Mouse (Mus musculus) erythroblast, adult 5-6 weeks (primary cell): ENCODE data around the gene Nomo1. TPM values are rescaled to one million over a fixed set of nuclear protein-coding genes. Genes with fewer than 3 reads are reported as not detected.

Source experiments
- ATAC-seq: replicated peaks from 2 replicates; pipeline ENCODE4 v1.8.0; 2016; ENCODE audit warnings: moderate number of reproducible peaks, mild to moderate bottlenecking, moderate TSS enrichment, inconsistent platforms; ENCODE audit not compliant: poor library complexity, low FRiP score, severe bottlenecking
- total RNA-seq, 2 experiments: library from RNA; stranded (forward) in 1 of 2; stranded (reverse) in 1 of 2; fragments of 150-400 nt in 1 of 2; fragments of 200-764, 138-1000 nt in 1 of 2; gene quantifications; 2 replicates each; pipeline versions ENCODE4 v1.2.3 to v1.2.4; 2015 to 2017; ENCODE audit warnings: low replicate concordance in 2 of 2

Gene Nomo1
- total RNA-seq, 2 experiments from 2014 or later = 8.5 to 9.2 TPM

DNA sequence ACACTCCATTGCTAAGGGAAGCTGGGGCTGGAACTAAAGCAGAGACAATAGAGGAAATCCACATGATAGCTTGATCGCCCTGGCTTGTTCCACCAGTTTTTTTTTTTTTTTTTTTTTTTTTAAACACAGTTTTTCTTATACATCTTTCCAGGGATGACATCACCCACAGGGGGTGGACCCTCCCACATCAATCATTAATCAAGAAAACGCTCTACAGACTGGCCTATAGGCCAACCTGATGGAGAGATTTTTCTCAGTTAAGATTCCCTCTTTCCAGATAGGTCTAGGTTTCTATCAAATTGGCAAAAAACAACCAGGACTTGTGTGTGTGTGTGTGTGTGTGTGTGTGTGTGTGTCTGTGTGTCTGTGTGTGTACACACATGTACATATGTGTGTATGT is 6.4 kb downstream of the Nomo1 start:
- ATAC-seq = no peak

DNA sequence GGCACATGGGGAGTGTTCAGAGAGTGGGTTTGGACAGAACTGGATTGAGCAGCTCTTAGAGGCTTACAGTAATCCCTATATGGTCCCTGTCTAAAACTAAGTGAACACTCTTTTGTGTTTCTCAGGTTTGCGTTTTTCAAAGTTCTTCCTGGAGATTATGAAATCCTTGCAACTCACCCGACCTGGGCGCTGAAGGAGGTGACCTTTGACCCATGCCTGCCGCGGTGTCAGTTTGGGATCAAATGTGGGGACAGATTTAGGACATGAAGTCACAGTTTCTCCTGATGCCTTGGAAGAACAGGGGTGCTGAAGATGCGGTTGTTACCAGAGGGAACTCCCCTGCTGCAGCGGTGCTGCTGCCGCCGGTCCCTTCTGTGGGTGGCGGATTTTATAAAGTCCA is 10.6 kb downstream of the Nomo1 start:
- no peak for ATAC-seq

DNA sequence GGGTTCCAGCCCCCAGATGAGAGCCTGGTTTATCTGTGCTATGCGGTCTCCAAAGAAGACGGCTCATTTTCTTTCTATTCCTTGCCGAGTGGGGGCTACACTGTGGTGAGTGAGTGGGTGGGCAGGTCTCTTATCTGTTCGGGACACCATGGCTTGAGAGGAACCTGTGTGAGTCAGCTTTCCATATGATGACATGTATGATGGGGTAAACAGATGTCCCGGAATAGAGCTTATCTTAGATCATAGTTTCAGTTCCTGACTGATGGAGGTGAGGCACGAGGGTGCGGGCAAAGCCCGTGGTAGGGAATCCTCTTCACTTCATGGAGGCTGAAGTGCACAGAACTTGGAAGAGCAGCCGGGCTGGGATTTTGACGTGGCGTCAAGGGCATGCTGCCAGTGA is 12.4 kb downstream of the Nomo1 start:
- no peak for ATAC-seq

GRCm38 (mm10) chr7:46047873-46048562 is 14.5 kb downstream of the Nomo1 start:
- ATAC-seq = no peak

GRCm38 (mm10) chr7:46049981-46050380 is 16.5 kb downstream of the Nomo1 start:
- ATAC-seq = no peak

- no peak for ATAC-seq
Observed at GRCm38 (mm10) chr7:46052161-46052821, 18.8 kb downstream of the Nomo1 start.

GRCm38 (mm10) chr7:46053566-46053965 is 20.1 kb downstream of the Nomo1 start:
- no peak for ATAC-seq

DNA sequence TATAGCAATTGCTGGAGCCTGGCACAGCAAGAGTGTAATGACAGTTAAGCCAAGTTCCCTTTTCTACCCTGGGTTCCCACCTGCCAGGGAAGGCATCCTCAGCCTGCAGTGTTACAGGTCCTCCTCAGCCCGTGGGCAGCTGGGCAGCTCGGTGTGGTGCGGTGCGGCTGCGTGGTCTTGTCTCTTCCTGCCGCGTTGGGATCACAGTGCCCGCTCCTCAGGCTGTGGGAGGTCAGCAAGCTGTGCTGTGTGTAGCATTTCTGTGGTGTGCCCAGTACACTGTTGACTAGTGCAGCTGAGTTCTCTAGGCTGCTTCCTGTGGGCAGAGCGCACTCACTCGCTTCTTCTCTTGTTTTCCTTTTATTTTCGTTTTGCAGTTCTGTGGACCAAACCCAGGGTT is 25.4 kb downstream of the Nomo1 start:
- no peak for ATAC-seq

GRCm38 (mm10) chr7:46060688-46061087 is 27.2 kb downstream of the Nomo1 start:
- no peak for ATAC-seq

- no peak for ATAC-seq
Observed at GRCm38 (mm10) chr7:46061614-46062013, 28.1 kb downstream of the Nomo1 start.

GRCm38 (mm10) chr7:46063296-46063695 is 29.8 kb downstream of the Nomo1 start:
- ATAC-seq = no peak

DNA sequence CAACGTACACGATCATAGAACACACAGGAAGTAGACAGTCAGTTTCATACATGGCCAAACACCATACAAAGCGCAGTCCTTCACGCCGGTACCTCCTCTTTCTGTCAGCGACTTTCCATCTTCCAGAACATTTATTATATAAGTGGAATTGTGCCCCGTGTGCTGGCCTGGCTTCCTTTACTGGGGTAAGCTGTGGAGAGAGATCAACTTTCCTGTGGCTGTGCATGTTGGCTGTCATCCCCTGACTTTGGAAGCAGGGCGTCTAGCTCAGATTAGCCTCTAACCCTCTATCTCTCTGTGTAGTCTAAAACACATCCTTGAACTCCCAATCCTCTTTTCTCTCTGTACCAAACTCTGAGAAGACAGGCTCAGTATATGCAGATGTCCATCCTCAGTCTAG is 35.3 kb downstream of the Nomo1 start:
- ATAC-seq = no peak

DNA sequence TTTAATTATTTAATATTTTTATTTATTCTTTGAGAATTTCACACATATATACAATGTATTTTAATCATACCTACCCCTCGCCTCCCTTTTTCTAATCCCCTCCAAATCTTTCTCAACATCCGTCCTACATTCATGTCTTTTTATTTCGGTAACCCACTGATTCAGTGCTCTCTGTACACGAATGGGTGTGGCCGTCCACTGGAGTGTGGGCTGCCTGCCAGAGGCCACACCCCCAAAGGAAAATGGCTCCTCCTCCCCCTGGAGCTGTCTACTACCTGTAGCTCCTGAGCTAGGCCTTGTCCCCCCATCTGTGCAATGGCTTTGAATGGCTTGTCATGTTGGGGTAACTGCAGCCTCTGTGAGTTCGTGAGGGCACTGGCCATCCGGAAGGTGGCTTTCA is 43.3 kb downstream of the Nomo1 start:
- ATAC-seq = peak; percentile 66; the same call in 1 of the 2 replicates

DNA sequence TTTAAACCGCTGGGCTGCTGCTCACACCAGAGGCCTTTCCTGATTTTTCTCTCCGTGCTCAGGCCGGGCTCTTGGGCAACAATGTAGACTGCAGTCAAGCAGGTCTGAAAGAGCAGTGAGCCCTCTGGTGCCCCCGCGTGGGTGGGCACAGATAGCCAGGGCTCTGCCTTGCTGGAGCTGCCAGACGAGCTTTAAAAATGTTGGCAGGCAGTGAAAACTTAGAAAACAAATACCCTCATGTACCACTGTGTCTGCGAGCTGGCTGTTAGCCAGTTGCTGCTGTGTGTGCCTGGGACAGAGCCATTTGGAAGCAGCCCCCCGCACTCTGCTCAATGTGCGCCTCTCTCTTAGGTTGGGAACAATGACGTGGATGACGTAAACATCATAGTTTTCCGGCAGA is 44.2 kb downstream of the Nomo1 start:
- ATAC-seq = no peak

GRCm38 (mm10) chr7:46084024-46084423 is 50.5 kb downstream of the Nomo1 start:
- no peak for ATAC-seq

- no peak for ATAC-seq
Observed at GRCm38 (mm10) chr7:46084839-46085513, 51.5 kb downstream of the Nomo1 start.

DNA sequence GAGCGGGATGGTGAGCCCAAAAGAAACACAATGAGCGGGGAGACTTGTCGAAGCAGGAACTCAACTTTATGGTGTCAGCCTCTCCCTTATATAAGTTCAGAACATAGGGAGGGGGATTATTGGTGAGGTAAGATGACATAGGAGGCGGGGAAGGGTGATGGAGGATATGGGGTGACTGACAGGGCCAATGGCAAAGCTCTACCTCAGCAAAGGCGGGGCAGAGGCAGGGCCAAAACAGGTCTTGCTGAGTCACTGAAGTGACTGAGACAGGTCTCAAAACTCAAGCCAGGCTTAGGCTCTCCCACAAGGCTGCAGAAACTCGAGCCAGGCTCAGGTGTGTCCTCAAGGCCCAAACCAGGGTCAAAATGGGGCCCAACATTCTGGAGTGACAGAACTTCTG is 52.9 kb downstream of the Nomo1 start:
- ATAC-seq = no peak

DNA sequence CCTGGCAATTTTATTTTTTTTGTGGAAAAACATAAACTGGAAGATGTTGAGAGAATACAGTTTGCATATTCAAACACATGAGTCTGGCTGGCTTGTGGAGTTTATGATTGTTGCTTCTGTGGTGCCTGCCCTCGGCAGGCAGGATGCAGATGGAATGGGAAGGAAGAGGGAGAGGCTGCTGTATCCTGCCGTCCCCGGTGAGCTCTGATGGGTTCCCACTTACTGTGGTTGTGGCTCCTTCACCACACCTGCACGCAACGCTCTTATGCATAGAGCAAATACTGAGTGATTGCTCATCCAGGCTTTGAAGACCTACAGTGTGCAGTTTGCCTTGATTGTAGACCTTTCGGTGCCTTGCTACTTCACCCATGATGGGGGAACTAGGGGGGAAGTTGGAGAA is 54.7 kb downstream of the Nomo1 start:
- ATAC-seq = no peak

DNA sequence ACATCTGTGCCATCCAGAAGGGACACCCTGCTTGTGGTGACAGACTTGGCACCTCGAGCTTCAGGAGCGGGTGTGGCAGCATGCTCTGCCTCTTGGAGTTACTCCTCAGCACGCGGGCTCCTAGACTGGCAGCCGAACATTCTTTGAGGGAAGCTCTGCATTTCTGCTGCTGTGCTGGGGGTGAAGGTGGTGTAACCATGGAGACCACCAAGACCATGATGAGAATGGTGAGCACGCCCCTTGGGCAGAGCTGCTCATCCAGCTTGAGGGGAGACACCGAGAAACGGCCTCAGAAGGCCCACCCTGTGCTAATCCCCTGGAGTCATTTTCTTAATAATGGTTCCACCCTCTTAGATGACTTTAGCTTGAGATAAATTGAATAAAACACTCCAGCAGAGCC is 59.3 kb downstream of the Nomo1 start:
- no peak for ATAC-seq

- ATAC-seq = peak; percentile 72
Observed at GRCm38 (mm10) chr7:46096136-46096535, 62.6 kb downstream of the Nomo1 start.

DNA sequence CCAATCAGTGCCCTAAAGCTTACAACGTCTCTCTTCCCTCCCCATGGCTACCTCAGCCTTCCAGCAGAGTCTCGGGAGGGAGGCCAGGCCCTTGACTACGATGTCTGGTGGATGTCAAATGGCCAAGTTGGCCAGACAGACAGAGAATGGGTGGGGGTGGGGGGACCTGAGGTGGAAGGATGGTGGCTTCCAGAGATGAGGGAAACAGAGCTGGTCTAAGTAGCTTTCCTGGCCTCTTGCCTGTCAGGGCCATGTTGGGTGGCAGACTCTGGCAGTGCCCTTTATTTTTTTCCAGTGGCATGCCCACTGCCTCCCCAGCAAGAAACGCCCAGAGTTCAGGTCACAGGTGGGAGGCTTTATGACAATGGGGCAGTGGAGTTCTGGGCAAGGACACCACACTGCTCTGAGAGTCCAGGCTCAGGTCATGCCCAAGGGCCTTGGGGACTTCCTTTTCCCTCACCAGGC is 63.9 kb downstream of the Nomo1 start:
- ATAC-seq = no peak
